Mouse (Mus musculus): Measurements from ENCODE around the gene Dvl3.

GRCm38 (mm10) chr16:20478504-20478903, 38.3 kb upstream of the Dvl3 start:
- TF ChIP-seq UBTF (IDR thresholded peaks at IDR 0.05; ENCODE audit: low read depth, low read length) (no peak), E2F4 (IDR thresholded peaks at IDR 0.05; ENCODE audit: insufficient replicate concordance, low read depth, low read length) (no peak), RCOR1 (conservative IDR thresholded peaks at IDR 0.05; ENCODE audit: low read depth, low read length) (no peak), POLR2A (IDR thresholded peaks at IDR 0.05; ENCODE audit: low read depth, low read length) (no peak), EP300 (IDR thresholded peaks at IDR 0.05; ENCODE audit: low read length) (no peak), GABPA (IDR thresholded peaks at IDR 0.05; ENCODE audit: insufficient replicate concordance, low read depth, low read length) (no peak), MAX (IDR thresholded peaks at IDR 0.05; ENCODE audit: low read length) (no peak), CTCF (conservative IDR thresholded peaks at IDR 0.05 in 1 of 2, IDR thresholded peaks at IDR 0.05 in 1 of 2; ENCODE audit: low read depth in 2 of 2, low read length in 2 of 2) (no peak), USF1 (IDR thresholded peaks at IDR 0.05; ENCODE audit: low read depth, low read length) (no peak), TBP (conservative IDR thresholded peaks at IDR 0.05; ENCODE audit: low read depth, low read length) (no peak), MAFK (IDR thresholded peaks at IDR 0.05; ENCODE audit: insufficient replicate concordance, low read length) (no peak), SMC3 (IDR thresholded peaks at IDR 0.05; ENCODE audit: low read depth, low read length) (no peak), NELFE (IDR thresholded peaks at IDR 0.05; ENCODE audit: low read depth, low read length) (no peak)

Measured in CH12.LX (cell line).